ENCODE assay signal across 11 mouse cellular contexts in genomic region chr10:59885174-59886080, GRCm38 (mm10). TPM values are rescaled to one million over a fixed set of nuclear protein-coding genes. Genes with fewer than 3 reads are reported as not detected.
DNase-seq lines count a peak whose midpoint lies in the region; ATAC-seq and TF ChIP-seq lines count a peak whose summit lies in the region.
"Had no signal": no experiment of that assay in that cellular context is flagged by ENCODE, and none has a peak within 500 bp of the region (broad histone marks: within the 10 kb centered on the region; RNA-seq: fewer than 3 reads in every experiment).

No protein-coding gene starts in this region.

- intact Hi-C loops in left cerebral cortex, adult 2 months (cut with DNase I): loop anchor here (10.0 kb wide), 1 partner anchor 359 kb away; no protein-coding TSS in a partner anchor
- intact Hi-C loops in gastrocnemius, postnatal 36 days (cut with DNase I): no loop called here

- H3K9ac ChIP-seq in midbrain, embryonic 15.5 days: no peak overlapping the region
- H3K9ac ChIP-seq: forebrain, postnatal 0 days had no signal

- H3K36me3 ChIP-seq in midbrain, embryonic 15.5 days (replicated peaks): no peaks in the 10 kb centered on the region

- H3K27me3 ChIP-seq in midbrain, embryonic 15.5 days (replicated peaks): no peaks in the 10 kb centered on the region

- peak; percentile 28 for ATAC-seq in granulocyte monocyte progenitor cell, adult 5-6 weeks (replicated peaks; ENCODE audit: poor library complexity, severe bottlenecking)
- peak; percentile 52 for ATAC-seq in megakaryocyte-erythroid progenitor cell, adult 5-6 weeks (replicated peaks; ENCODE audit: low FRiP score, low TSS enrichment, poor library complexity, severe bottlenecking)
- no peak for ATAC-seq in midbrain, embryonic 15.5 days (replicated peaks)
- ATAC-seq: forebrain, postnatal 0 days; lung, postnatal 0 days had no signal

- H3K9me3 ChIP-seq in midbrain, embryonic 15.5 days: no peaks in the 10 kb centered on the region

- 93% methylated on average over 14 of the region's 14 CpGs for WGBS in midbrain, embryonic 15.5 days

- no peak overlapping the region for H3K4me3 ChIP-seq in left cerebral cortex, adult 2 months
- no peak overlapping the region for H3K4me3 ChIP-seq in midbrain, embryonic 15.5 days

- no peak overlapping the region for H3K4me2 ChIP-seq in midbrain, embryonic 15.5 days

- peak overlapping the region; percentile 50 for H3K27ac ChIP-seq in left cerebral cortex, adult 2 months
- H3K27ac ChIP-seq in midbrain, embryonic 15.5 days: no peak overlapping the region

- H3K4me1 ChIP-seq in midbrain, embryonic 15.5 days: peaks cover 9% of the 10 kb centered on the region

- TF ChIP-seq CTCF in left cerebral cortex, adult 2 months (IDR thresholded peaks at IDR 0.05): no peak

- no peak for DNase-seq in left cerebral cortex, adult 2 months (ENCODE audit: extremely low spot score in 1 of 2, low spot score in 2 of 2)
- DNase-seq in left cerebral cortex, adult 8-10 months (ENCODE audit: low spot score in 2 of 2): no peak
- DNase-seq in T-cell, adult 2 months (ENCODE audit: low spot score): peak; percentile 47
- no peak for DNase-seq in gastrocnemius, postnatal 36 days
- DNase-seq: cerebellum, adult 9-10 months; forebrain, postnatal 0 days; right cerebral cortex, postnatal 4 days had no signal

RNA-seq across cellular contexts. Expression of gene Dnajb12, which starts 6.1 kb away (rescaled TPM):
- total RNA-seq in left cerebral cortex, adult 2 months (2021): 10 to 100 TPM; 50.6 to 52.2 TPM
- 10 to 100 TPM; 50.8 to 56.3 (median 54.1) TPM for total RNA-seq in left cerebral cortex, adult 8-10 months (2022)
- total RNA-seq in granulocyte monocyte progenitor cell, adult 5-6 weeks (2014; fragmentation: Nextera tagmentation): 18.8 and 26.9 TPM in 2 replicates
- total RNA-seq in granulocyte monocyte progenitor cell, adult 5-6 weeks (2017): 14.3 and 25.0 TPM in 2 replicates
- 27.1 and 35.8 TPM in 2 replicates for total RNA-seq in megakaryocyte-erythroid progenitor cell, adult 5-6 weeks (2014; fragmentation: Nextera tagmentation)
- 15.1 and 27.7 TPM in 2 replicates for total RNA-seq in megakaryocyte-erythroid progenitor cell, adult 5-6 weeks (2017)
- polyA plus RNA-seq in midbrain, embryonic 15.5 days (2015; fragmentation: Nextera tagmentation; extraction: Ambion mirVana): 18.0 TPM in 2 replicates
- 10 to 100 TPM; 54.7 to 61.2 TPM for total RNA-seq in gastrocnemius, postnatal 36 days (2021)
